Mouse (Mus musculus) embryonic facial prominence, embryonic 15.5 days (tissue): ENCODE measurements around the gene Thrap3. TPM values are rescaled to one million over a fixed set of nuclear protein-coding genes. Genes with fewer than 3 reads are reported as not detected.
A peak's percentile ranks its signal among the peaks of the same experiment; 100 is the strongest.
"Not testable (repeated sequence)": the region's sequence is repeated elsewhere in the genome, so short reads cannot be mapped to it uniquely, and the experiment has no call there.

Source experiments
- ATAC-seq: fragments of 200-750 bp; cut with Nextera tagmentation; 2 replicates; pipeline ENCODE4 v1.8.0; 2017; ENCODE audit warnings: low read depth, moderate TSS enrichment; ENCODE audit not compliant: insufficient number of reproducible peaks, low FRiP score, low TSS enrichment
- H3K27ac ChIP-seq: fragments of 300-500 bp; sonication (generic); replicated peaks from 2 replicates; pipeline ENCODE4 v1.5.1; 2015; ENCODE audit warnings: mild to moderate bottlenecking, inconsistent platforms
- H3K27me3 ChIP-seq: fragments of 300-500 bp; sonication (generic); 2 replicates; pipeline ENCODE4 v1.6.1; 2015; ENCODE audit warnings: inconsistent platforms
- H3K36me3 ChIP-seq: fragments of 300-500 bp; sonication (generic); 2 replicates; pipeline ENCODE4 v1.6.1; 2015; ENCODE audit warnings: mild to moderate bottlenecking, inconsistent platforms
- H3K4me1 ChIP-seq: fragments of 300-500 bp; sonication (generic); 2 replicates; pipeline ENCODE4 v1.6.1; 2015; ENCODE audit warnings: inconsistent platforms
- H3K4me2 ChIP-seq: fragments of 300-500 bp; sonication (generic); replicated peaks from 2 replicates; pipeline ENCODE4 v1.6.1; 2015; ENCODE audit warnings: mild to moderate bottlenecking, inconsistent platforms
- H3K4me3 ChIP-seq: fragments of 300-500 bp; sonication (generic); replicated peaks from 2 replicates; pipeline ENCODE4 v1.5.1; 2015; ENCODE audit warnings: mild to moderate bottlenecking, inconsistent platforms
- H3K9ac ChIP-seq: fragments of 300-500 bp; sonication (generic); 2 replicates; pipeline ENCODE4 v1.6.1; 2015; ENCODE audit warnings: inconsistent platforms
- H3K9me3 ChIP-seq: fragments of 300-500 bp; sonication (generic); replicated peaks from 2 replicates; pipeline ENCODE4 v1.6.1; 2016; ENCODE audit warnings: inconsistent platforms
- whole genome bisulfite sequencing: fragments of 180-500 bp; shearing (Covaris S2); methylation state at CpG from one replicate; pipeline ENCODE4 v1.1.7; 2015; 5-methylcytosine and 5-hydroxymethylcytosine counted together
- polyA plus RNA-seq: library from polyadenylated mRNA; unstranded; fragments of >200 nt; fragmentation: Nextera tagmentation; extraction: Ambion mirVana; gene quantifications from 2 replicates; pipeline ENCODE4 v1.2.1, GENCODE M21; 2015

Gene Thrap3
- polyA plus RNA-seq, 1 experiment from 2014 or later, result 208 TPM

GRCm38 (mm10) chr4:126194916-126195315, 7.6 kb downstream of the Thrap3 start:
- no peak for ATAC-seq
- 83% methylated on average over 4 of the region's 4 CpGs for WGBS
- Histone ChIP-seq H3K4me2 (no peak overlapping the region), H3K4me1 (peaks cover 24% of the 10 kb centered on the region), H3K27me3 (no peaks in the 10 kb centered on the region), H3K27ac (no peak overlapping the region), H3K36me3 (peaks cover 22% of the 10 kb centered on the region), H3K9ac (no peak overlapping the region), H3K4me3 (no peak overlapping the region), H3K9me3 (no peaks in the 10 kb centered on the region)

- Histone ChIP-seq H3K4me2 (no peak overlapping the region), H3K27me3 (no peaks in the 10 kb centered on the region), H3K9ac (no peak overlapping the region), H3K4me3 (no peak overlapping the region), H3K4me1 (peaks cover 17% of the 10 kb centered on the region; the same call in 1 of the 2 replicates), H3K9me3 (no peaks in the 10 kb centered on the region), H3K36me3 (peaks cover 22% of the 10 kb centered on the region), H3K27ac (no peak overlapping the region)
- ATAC-seq, result no peak
These were observed 8.3 kb downstream of the Thrap3 start for GRCm38 (mm10) chr4:126194216-126194615.

- peaks cover 33% of the 10 kb centered on the region for H3K36me3 ChIP-seq
- no peak overlapping the region for H3K27ac ChIP-seq
- no peaks in the 10 kb centered on the region for H3K27me3 ChIP-seq
- H3K9me3 ChIP-seq, result no peaks in the 10 kb centered on the region
- no peak overlapping the region for H3K9ac ChIP-seq
- WGBS, result 86% methylated on average over 2 of the region's 2 CpGs
- H3K4me1 ChIP-seq, result 0 out of 2 replicates have a peak, but pooled peaks cover 4% of the 10 kb centered on the region
- no peak overlapping the region for H3K4me2 ChIP-seq
- ATAC-seq, result no peak
- no peak overlapping the region for H3K4me3 ChIP-seq
These were observed 11.9 kb downstream of the Thrap3 start for GRCm38 (mm10) chr4:126190636-126191035.

- no peak overlapping the region for H3K9ac ChIP-seq
- H3K4me3 ChIP-seq, result no peak overlapping the region
- H3K4me1 ChIP-seq, result 0 out of 2 replicates have a peak, but pooled peaks cover 4% of the 10 kb centered on the region
- H3K27ac ChIP-seq, result no peak overlapping the region
- no peak overlapping the region for H3K4me2 ChIP-seq
- ATAC-seq, result no peak
- 95% methylated on average over 3 of the region's 3 CpGs for WGBS
- H3K27me3 ChIP-seq, result no peaks in the 10 kb centered on the region
- H3K36me3 ChIP-seq, result peaks cover 36% of the 10 kb centered on the region
- H3K9me3 ChIP-seq, result no peaks in the 10 kb centered on the region
These were observed 15.5 kb downstream of the Thrap3 start for GRCm38 (mm10) chr4:126187096-126187495.

- Histone ChIP-seq H3K27ac (no peak overlapping the region), H3K4me2 (no peak overlapping the region), H3K4me3 (no peak overlapping the region), H3K27me3 (no peaks in the 10 kb centered on the region), H3K9me3 (no peaks in the 10 kb centered on the region), H3K4me1 (peaks cover 5% of the 10 kb centered on the region; the same call in 1 of the 2 replicates), H3K9ac (no peak overlapping the region), H3K36me3 (peaks cover 44% of the 10 kb centered on the region)
- 85% methylated on average over 5 of the region's 5 CpGs for WGBS
- no peak for ATAC-seq
These were observed 19.5 kb downstream of the Thrap3 start for GRCm38 (mm10) chr4:126183034-126183433.

- ATAC-seq, result no peak
- peaks cover 4% of the 10 kb centered on the region; the same call in 1 of the 2 replicates for H3K4me1 ChIP-seq
- H3K27me3 ChIP-seq, result no peaks in the 10 kb centered on the region
- H3K4me2 ChIP-seq, result no peak overlapping the region
- 51% methylated on average over 7 of the region's 7 CpGs for whole genome bisulfite sequencing
- H3K9me3 ChIP-seq, result no peaks in the 10 kb centered on the region
- H3K27ac ChIP-seq, result no peak overlapping the region
- peaks cover 52% of the 10 kb centered on the region for H3K36me3 ChIP-seq
- H3K9ac ChIP-seq, result no peak overlapping the region
- H3K4me3 ChIP-seq, result no peak overlapping the region
These were observed 21.2 kb downstream of the Thrap3 start for GRCm38 (mm10) chr4:126181170-126181957.

- H3K9me3 ChIP-seq, H3K27me3 ChIP-seq, H3K4me1 ChIP-seq, ATAC-seq, H3K27ac ChIP-seq, H3K9ac ChIP-seq, H3K4me2 ChIP-seq, H3K4me3 ChIP-seq: not testable (repeated sequence)
- 90% methylated on average over 7 of the region's 7 CpGs for WGBS
- H3K36me3 ChIP-seq, result peaks cover 72% of the 10 kb centered on the region
These were observed 26.6 kb downstream of the Thrap3 start for GRCm38 (mm10) chr4:126175980-126176379.

GRCm38 (mm10) chr4:126173800-126174199, 28.8 kb downstream of the Thrap3 start:
- H3K4me3 ChIP-seq, result no peak overlapping the region
- 91% methylated on average over 5 of the region's 5 CpGs for WGBS
- H3K36me3 ChIP-seq, result peaks cover 78% of the 10 kb centered on the region
- no peaks in the 10 kb centered on the region for H3K27me3 ChIP-seq
- no peak overlapping the region for H3K9ac ChIP-seq
- no peaks in the 10 kb centered on the region for H3K9me3 ChIP-seq
- no peak for ATAC-seq
- H3K27ac ChIP-seq, result no peak overlapping the region
- H3K4me1 ChIP-seq, result no peaks in the 10 kb centered on the region
- no peak overlapping the region for H3K4me2 ChIP-seq

GRCm38 (mm10) chr4:126170737-126171136, 31.8 kb downstream of the Thrap3 start:
- H3K9ac ChIP-seq, H3K4me1 ChIP-seq, H3K27me3 ChIP-seq, ATAC-seq, H3K27ac ChIP-seq, H3K9me3 ChIP-seq, H3K4me2 ChIP-seq, H3K4me3 ChIP-seq: not testable (repeated sequence)
- H3K36me3 ChIP-seq, result peaks cover 84% of the 10 kb centered on the region
- WGBS, result 96% methylated on average over 5 of the region's 5 CpGs

- H3K9ac ChIP-seq, result no peak overlapping the region
- 90% methylated on average over 6 of the region's 6 CpGs for WGBS
- H3K27ac ChIP-seq, result no peak overlapping the region
- H3K4me2 ChIP-seq, result no peak overlapping the region
- no peak overlapping the region for H3K4me3 ChIP-seq
- H3K4me1 ChIP-seq, result 0 out of 2 replicates have a peak, but pooled peaks cover 5% of the 10 kb centered on the region
- no peaks in the 10 kb centered on the region for H3K9me3 ChIP-seq
- H3K27me3 ChIP-seq, result no peaks in the 10 kb centered on the region
- no peak for ATAC-seq
- peaks cover 70% of the 10 kb centered on the region for H3K36me3 ChIP-seq
These were observed 33.7 kb downstream of the Thrap3 start for GRCm38 (mm10) chr4:126168851-126169250.

- ATAC-seq, result no peak
- Histone ChIP-seq H3K9ac (no peak overlapping the region), H3K36me3 (peaks cover 52% of the 10 kb centered on the region), H3K4me3 (no peak overlapping the region), H3K9me3 (no peaks in the 10 kb centered on the region), H3K4me2 (no peak overlapping the region), H3K4me1 (peaks cover 28% of the 10 kb centered on the region), H3K27me3 (no peaks in the 10 kb centered on the region), H3K27ac (peak overlapping the region; percentile 28; the same call in 1 of the 2 replicates)
- 82% methylated on average over 3 of the region's 3 CpGs for WGBS
These were observed 36.5 kb downstream of the Thrap3 start for GRCm38 (mm10) chr4:126166084-126166483.

- WGBS, result 73% methylated on average over 10 of the region's 10 CpGs
- not testable (repeated sequence) for H3K27me3 ChIP-seq, ATAC-seq, H3K27ac ChIP-seq, H3K4me2 ChIP-seq, H3K9me3 ChIP-seq, H3K9ac ChIP-seq, H3K4me3 ChIP-seq
- Histone ChIP-seq H3K36me3 (peaks cover 44% of the 10 kb centered on the region), H3K4me1 (peaks cover 28% of the 10 kb centered on the region)
These were observed 37.5 kb downstream of the Thrap3 start for GRCm38 (mm10) chr4:126165092-126165491.
